Mouse (Mus musculus) MEL-GATA-1-ER (cell line): ENCODE data around the gene Fmnl1.

Experiments
- DNase-seq: peaks from one replicate; pipeline ENCODE4 v3.0.0-alpha.2; 2012; ENCODE audit warnings: low read depth; ENCODE audit errors: extremely low read depth

Gene Fmnl1

DNA sequence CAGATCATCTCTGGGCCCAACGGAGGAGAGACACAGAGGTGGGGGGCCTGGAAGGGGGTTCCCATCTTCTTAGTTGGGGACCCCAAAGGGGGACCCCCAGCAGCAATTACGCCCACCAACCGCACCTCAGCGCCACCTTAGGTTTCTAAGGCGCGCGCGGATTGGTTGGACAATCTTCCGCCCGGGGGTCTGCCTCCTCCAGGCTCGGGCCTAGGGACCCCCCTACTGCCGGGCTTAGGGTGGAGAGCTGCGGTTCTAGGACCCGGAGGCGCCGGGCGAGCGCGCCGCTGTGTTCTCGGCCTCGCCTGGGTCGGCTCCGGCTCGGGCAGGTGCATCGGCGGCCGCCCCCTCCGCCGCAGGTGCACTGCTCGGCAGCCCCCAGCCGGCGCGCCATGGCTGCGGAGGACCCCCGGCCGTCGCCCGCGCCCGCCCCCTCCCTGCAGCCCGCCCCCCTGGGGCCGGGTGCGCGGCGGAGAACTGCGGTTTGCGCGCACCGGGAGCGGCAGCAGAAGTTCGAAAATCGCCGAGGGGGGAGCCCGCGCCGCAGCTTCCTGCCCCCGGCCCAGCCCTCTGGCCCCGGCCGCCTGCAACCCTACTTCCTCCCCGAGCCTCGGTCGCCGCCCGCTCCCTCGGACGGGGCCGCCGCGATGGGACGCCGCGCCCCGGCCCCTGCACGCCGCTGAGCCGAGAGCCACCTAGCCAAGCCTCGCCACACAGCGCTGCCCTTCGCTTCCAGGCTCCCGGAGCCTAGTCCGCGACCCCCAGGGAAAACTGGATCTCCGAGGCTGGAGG lies at the start of gene Fmnl1:
Gene Fmnl1, plus strand, starts transcription at position 614 of the 792 bp plus-strand sequence.
- DNase-seq = no peak

DNA sequence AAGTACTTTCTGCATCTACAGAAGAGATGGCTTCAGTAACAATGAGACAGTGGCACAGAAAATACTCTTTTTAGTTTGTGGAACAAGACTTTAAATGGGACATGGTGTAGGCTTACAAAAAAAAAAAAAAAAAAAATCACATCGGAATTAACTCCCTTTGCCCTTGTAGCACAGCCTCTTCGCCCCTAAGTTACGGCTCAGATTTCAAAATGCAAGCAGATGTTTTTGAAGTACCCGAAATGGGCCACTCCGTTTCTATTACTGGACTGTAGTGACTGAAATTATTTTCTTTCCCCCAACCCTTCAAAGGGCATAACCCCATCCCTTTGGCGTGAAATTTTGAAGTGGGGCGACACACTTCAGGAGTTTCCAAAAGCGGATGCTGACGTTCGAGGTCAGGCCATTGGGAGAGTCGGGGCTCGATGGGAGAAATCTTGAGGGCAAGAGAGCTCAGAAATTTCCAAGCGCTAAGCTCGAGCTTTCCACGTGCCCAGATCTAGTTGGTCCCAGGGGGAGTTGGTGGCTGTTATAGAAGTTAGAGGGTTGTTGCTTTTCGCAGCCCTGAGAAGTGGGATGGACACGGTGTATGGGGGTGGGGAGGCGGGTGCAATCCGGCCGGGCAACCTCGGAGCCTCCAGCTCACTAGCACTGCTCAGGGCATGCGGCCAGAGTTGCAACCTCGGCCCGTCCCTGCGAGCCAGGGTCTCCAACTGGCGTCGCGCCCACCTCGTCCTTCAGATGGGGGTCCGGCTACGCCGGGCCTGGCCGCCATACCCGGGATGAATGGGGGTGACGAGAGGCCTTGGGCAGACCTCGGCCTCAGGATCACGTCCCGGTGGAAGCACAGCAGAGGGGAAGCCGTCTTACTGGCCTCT lies 39.0 kb upstream of the Fmnl1 start, which contains the start of gene Hexim2:
Gene Hexim2, plus strand, starts transcription at position 729 of the 875 bp plus-strand sequence.
- DNase-seq = no peak

DNA sequence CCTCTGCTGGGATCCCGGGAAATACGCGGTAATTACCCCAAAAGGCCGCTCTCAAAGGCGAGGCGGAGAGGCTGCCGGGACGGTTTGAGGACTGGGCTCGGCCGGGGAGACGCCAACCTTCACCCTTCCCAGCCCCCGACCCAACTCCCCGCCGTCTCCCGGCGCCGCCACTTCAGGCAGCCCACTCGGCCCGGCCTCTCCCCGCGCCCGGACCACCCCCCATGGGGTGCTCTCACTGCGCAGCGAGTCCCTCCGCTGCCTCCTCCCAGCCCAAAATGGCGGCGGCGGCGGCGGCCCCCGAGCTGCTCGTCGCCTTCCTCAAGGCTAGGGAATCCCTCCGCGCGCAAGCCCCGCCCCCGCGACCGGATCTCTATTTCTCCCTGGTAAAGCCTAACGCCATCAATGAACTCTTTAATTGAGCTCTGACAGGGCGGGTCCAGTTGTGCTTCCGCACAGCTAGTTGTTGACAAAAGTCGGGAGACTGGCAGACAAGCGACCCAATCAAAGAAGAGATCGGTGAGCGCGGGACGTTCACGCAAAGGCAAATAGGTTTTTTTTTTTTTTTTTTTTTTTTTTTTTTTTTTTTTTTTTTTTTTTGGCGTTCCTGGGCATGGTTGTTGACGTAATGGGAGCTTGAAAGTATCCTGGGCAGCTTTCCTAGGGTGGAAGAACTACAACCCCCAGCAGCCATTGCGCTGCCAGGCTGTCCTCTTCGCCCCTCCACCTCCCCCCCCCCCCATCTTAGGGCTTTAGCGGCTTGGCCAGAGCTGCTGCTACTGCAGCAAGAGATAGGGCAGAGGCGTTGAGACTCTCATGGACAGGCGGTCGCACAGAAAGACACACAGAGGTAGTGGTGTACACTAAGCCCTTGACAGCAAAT lies 38.1 kb upstream of the Fmnl1 start:
- DNase-seq = peak; percentile 100

DNA sequence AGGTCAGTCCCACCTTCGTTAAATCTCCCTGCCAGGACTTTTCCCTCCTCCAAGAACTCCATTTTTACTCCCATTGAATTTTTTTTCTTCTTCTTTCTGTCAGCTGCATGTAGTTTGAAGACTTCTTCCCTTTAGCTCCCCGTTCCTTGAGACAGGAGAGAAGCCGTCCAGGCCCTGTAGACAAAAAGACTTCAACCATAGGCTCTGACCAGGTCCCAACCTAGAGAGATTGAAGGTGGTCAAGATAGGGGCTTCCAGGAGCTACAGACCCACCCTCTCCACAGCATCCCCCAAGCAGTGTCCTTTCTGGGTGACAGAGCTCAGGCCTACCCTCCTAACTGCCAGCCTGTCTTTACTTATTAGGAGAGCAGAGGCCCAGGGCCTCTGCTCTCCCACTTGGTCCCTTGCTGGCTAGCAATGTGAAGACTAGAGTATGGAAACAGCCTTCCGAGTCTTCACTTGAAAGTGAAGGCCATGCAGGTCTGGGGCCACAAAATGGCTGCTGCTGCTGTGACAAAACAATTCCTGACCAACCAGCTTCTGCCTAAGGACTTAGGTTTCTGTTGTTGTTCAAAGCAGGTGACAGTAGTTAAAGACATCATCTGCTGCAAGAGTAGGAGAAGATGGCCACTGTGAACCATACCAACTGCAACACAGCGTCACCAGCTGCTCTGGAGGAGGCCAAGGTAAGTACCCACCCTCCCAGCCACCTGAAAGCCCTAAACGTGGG lies 37.3 kb upstream of the Fmnl1 start:
- DNase-seq = no peak

DNA sequence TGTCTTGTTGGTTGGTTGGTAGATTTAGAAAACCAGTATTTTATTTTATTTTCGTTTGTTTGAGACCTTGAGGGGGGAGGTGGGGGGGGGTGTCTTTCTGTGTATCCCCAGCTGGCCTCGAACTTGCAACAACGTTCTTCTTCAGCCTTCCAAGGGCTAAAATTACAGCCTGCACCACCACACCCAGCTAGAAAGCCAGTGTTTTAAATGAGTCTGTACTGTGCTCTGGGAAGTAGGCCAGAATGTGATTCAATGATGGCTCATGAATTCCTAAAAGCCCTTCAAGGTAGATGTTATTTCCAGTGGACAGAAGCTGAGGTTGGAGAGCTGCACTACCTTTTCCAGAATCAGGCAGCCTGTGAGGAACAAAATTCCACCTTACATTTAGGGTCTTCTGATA lies 36.7 kb upstream of the Fmnl1 start:
- DNase-seq = no peak

DNA sequence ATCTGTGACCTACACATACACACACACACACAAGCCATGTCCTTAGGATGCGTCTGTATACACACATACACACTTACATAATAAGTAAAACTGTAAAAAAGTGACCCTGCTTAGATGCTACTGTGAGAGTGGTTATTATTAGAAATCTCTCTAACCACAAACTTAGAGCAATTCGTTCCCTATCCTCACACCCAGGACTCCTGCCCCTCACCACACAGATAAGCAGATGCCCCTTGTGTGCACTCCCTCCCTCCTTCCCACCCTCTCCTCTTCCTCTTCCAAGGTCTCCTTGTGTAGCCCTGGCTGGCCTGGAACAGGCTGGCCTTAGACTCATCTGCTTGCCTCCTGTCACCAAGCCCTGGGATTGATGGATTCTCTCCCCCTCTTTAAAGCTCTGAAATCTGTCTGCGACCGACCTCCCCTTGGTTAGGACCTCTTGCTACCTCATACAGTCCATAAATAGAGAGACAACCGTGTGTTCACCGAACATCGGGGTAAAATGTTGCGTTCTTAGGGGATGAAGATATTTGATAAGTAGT lies 34.8 kb upstream of the Fmnl1 start:
- peak; percentile 87 for DNase-seq

DNA sequence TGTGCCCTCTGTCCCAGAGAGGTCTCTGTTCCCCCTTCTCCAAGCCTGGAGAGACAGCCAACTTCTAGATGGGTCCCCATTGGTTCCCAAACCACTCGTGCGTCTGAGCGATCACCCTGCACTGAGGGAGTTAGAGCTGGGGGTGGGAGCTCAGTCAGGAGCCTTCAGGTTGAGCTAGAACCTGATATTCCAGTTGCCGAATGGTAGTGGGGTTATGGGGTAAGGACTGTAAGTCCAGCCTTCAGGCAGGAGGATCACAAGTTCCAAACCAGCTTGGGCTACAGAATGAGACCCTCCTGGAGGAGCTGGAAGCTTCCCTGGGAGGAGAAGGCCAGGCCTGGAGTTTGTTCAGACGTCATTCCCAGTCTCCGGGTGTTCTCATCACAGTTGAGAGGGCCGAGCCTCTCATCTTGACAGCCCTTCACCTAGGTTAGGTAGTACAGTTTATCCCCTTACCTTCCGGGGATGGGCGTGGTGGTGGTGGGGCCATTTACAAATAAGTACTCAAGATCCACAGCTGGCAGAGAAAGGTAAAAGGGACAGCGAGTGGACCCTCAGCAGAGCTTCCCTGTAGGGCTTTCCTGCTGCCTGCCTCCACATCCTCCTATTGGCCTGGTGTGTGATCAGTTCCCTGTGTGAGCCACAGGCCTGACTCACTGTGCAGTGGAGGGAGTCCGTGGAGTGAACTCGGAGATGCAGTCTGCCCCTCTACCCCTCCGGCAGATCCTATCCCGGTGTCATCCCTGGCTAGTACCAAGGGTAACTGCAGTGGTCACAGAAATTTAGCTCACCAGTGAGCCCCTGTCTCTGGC lies 30.8 kb upstream of the Fmnl1 start:
- DNase-seq = no peak

DNA sequence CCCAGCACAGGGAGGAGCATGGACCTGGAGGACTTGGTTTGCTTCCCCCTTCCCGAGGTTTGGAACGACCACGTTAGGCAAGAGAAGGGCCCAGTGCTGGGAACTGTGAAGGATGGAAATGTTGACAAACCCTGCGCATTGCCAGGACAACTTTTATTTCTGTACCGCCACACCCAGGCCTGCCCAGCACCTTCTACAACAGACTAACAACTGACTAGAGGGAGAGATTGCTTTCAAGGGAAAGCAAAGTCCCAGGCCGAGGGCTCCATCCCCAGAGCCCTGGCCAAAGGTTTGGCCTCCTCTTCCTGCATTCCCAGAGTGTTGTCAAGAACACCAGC lies 30.2 kb upstream of the Fmnl1 start:
- DNase-seq = no peak

DNA sequence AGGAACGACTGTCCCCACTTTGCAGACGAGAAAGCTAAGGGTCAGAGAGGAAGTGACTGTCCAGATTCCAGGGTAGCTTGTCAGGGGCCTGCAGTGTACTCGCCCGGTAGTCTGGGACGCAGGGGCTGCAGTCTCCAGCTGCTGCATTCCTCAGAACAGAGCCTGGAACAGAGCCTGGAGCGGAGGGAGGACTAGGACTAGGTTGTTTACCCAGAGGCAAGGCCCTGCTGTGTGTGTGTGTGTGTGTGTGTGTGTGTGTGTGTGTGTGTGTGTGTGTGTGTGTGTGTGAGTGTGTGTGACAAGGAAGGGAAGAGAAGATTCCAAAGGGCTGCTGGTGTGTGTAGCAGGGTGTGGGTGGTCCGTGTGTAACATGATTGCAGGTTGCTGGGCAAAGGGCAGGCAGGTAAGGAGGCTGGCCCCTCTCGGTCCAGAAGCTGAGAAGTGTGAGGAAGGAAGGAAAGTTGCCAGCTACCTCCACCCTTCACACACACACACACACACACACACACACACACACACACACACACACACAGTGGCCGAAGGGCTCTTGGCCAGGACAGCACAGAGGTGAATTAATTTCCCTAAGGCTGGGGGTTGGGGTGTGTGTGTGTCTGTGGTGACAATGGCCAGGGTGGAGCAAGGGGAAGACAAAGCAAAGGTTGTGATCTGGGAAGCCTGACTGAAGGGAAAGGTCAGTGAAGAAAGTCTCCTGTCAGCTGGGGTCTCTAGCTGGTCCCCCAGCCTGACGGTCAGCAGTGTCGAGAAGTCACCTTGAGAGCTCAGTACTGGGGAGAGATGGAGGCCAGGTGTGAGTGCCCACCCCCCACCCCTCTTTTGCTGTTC lies 29.6 kb upstream of the Fmnl1 start:
- DNase-seq = no peak

DNA sequence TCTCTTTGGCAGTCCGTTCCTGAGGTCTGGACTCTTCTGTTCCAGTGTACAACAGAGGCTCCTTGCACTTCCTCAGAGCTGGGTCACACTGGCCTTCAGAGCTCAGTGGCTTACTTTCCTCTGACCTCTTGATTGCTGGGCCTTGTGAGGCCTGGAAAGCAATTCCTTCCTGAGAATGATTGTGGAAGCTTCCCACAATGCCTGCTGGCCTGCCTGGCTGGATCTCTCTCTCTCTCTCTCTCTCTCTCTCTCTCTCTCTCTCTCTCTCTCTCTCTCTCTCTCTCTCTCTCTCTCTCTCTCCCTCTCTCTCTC lies 29.0 kb upstream of the Fmnl1 start:
- DNase-seq = no peak

DNA sequence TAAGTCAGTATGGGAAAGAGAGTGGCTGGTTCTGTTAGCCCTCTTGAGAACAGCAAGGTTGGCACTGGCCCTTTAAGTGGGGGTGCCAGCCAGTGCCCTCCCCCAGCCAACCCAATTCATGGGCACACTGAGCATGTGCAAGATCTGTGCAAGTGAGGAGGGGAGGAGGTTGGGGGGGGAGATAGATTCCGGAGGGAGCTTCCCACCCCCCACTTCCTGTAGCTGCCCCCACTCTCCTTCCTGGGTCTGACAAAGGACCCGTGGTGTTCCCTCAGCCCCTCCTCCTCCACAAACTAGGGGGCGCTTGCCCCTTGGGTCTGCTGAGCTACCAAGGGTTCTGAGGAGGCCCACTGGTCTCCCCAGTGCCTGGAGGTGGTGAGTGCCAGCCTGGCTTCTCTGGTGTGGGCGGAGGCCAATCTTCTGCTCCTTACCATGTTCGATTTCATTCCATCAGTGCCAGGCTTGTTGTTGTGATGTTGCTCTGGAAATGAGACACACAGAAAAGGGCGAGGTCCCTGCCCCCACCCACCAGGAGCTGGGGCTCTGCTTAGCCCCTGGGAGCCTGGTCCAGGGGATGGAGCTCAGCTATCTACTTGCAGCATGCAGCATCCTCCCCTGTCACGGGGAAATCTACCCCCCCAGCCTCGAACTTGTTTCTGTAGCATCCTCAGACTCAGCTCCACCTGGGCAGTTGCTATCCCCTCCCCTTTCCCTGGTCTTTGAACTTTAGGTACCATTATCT lies 28.3 kb upstream of the Fmnl1 start:
- DNase-seq = no peak

DNA sequence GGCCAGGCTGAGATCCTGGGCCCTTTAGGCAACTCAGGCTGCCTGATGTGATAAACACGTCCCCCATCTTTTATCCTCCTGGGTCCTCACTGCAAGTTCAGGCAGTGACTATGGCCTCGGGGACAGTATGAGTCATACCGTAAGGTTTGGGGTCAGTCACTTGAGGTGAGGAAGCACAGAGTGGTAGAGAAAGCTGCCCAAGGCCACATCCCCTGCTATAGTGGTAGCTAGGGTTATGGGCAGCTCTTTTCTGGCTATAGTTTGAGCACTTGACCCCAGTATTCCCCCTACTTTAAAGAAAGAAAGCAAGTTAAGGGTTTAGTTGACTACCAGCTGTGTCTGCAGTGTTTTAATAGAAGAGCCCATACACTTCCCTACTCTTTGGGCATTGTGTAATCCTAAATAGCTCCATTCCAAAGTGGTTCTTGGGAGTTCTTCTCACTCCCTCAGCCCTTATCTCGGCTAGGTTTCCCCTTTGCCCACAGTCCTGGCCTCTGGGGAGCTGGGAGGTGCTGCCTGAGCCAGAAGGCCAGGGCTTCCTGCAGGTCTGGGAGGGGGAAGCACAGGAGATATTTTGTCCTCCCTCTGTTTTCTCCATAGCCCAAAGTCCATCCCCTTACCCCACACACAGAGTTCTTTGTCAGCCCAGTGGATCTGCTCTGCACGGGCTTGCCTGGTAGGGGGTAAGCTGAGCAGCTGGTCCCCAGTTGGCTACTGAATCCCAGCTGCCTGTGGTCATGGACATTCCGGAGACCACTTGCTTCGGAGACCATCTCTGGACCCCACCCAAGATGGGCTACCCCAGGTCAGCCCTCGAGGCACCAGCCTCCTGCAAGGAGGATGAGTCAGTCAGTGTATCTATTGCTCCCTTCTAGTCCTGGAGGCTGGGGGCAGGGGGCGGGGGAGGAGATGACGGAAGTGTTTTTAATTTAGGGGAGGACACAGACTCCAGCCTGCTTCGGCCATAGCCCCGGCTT lies 26.3 kb upstream of the Fmnl1 start:
- no peak for DNase-seq

DNA sequence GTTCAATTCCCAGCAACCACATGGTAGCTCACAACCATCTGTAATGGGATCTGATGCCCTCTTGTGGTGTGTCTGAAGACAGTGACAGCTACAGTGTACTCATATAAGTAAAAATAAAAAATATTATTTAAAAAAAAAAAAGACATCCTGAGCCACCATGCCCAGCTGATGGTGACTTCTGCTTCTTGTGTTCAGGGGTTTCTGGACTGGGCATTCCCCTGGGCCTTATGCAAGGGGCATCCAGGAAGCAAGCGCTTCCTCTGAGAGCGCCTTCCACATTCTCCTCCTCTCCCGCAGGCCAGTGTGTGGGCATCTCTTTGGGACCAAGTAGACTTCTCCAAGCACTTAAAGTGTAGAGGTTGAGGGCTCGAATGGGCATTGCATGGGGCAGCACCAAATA lies 24.5 kb upstream of the Fmnl1 start:
- DNase-seq = no peak

DNA sequence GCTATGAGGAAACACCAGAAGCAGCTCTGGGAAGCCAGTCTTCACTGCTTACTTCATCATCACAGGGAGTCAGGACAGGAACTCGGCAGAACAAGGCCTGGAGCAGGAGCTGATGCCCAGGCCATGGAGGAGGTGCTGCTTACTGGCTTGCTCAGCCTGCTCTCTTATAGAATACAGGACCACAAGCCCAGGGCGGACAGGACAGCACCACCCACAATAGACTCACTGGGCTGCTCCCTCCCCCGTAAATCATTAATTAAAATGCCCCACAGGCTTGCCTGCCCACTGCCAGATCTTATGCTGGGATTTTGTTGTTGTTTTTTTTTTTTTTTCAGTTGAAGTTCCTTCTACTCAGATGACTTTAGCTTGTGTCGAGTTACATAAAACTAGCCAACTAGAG lies 23.1 kb upstream of the Fmnl1 start:
- no peak for DNase-seq

DNA sequence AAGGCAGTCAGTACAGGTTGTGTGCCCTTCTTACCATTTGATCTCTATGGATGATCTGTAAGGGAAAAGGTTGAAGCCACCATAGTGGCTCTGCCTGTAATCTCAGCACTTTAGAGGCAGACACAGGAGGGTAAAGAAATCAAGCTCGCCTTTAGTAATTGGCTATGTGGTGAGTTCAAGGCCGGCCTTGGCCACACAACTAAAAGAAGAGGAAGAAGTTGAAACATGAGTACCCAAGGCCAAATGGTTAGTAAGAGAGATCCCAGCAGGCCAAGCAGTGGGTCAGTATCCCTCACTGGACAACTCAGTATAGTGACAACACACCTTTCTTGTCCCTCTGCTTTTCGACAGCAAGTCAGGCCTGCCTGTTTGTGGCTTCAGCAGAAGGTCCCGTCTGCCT lies 21.1 kb upstream of the Fmnl1 start:
- no peak for DNase-seq

DNA sequence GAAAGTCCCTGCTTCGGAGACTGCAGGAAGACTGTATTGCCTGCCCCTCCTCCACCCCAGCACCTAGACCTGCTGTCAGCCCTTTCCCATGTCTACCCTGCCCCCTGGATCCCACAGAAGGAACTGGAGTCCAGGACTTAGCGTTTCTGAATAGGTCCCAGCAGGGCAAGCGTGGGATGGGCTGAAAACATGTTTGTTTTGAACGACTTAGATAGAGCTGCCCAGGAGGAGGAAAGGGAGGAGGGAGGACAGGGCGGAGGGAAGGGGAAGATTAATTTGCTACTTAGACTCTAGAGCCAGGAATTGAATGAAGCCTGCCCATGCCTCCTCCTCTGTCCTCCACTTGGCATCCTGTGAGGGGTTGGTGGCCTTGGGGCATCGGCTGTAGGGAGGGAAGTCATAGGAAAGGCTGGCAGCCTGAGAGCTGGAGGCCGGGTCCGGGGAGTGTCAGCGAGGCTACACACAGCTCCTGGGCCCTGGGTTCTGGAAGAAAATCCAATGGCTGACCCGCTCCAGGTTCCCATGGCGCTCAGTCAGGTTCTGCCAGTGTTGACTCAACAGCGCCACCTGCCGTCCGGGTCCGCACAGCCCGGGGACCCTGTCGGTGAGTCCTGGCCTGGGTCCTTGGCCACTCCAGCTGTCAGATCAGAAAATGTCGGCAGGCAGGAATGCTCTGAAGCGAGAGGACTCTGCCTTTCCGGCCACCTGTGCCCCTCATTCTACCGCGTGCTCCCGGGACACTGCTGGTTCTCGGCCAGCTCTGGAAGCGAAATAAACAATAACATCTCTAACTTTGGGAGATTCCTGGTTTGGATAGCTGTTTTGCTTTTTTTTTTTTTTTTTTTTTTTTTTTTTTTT lies 12.1 kb upstream of the Fmnl1 start:
- peak; percentile 70 for DNase-seq
